Mouse (Mus musculus) C2C12 (cell line): ENCODE measurements at regions not wholly inside any gene's neighbourhood (a gene's known extent, or its start where the extent isn't known, plus 50 kb on each side); places are given as distances from the start of the nearest gene placed in this dataset.

ENCODE experiments used
- H3K27me3 ChIP-seq: one replicate; pipeline ENCODE4 v1.6.1; 2011; ENCODE audit not compliant: control insufficient read depth, insufficient read depth, insufficient read length
- H3K36me3 ChIP-seq: one replicate; pipeline ENCODE4 v1.6.1; 2011; ENCODE audit not compliant: control insufficient read depth, insufficient read depth
- H3K4me3 ChIP-seq: one replicate; pipeline ENCODE4 v1.5.1; 2011; ENCODE audit warnings: mild to moderate bottlenecking, control low read depth; ENCODE audit not compliant: poor library complexity, insufficient read depth, severe bottlenecking
- H3K79me2 ChIP-seq: one replicate; pipeline ENCODE4 v1.6.1; 2011; ENCODE audit not compliant: control insufficient read depth, insufficient read depth
- H3K79me3 ChIP-seq: one replicate; pipeline ENCODE4 v1.6.1; 2011; ENCODE audit warnings: low read depth, control low read depth
- H3ac ChIP-seq: one replicate; pipeline ENCODE3; 2011; ENCODE audit warnings: low read depth; ENCODE audit not compliant: control insufficient read depth, insufficient read length
- CEBPB ChIP-seq: IDR thresholded peaks from one replicate; pipeline ENCODE4 v1.6.1; 2011; ENCODE audit warnings: low read depth, mild to moderate bottlenecking, control low read depth, moderate library complexity
- CTCF ChIP-seq: IDR thresholded peaks from one replicate; pipeline ENCODE4 v1.5.1; 2011; ENCODE audit not compliant: control insufficient read depth, insufficient read depth, insufficient read length
- FOSL1 ChIP-seq: IDR thresholded peaks from one replicate; pipeline ENCODE4 v1.8.0; 2011; ENCODE audit warnings: mild to moderate bottlenecking, low read length; ENCODE audit not compliant: poor library complexity, insufficient read depth, severe bottlenecking
- MAX ChIP-seq: IDR thresholded peaks from one replicate; pipeline ENCODE4 v1.6.1; 2011; ENCODE audit warnings: mild to moderate bottlenecking, control low read depth
- MYOD1 ChIP-seq: IDR thresholded peaks from one replicate; pipeline ENCODE4 v1.6.1; 2011; ENCODE audit warnings: low read depth; ENCODE audit not compliant: control insufficient read depth, insufficient read length
- MYOG ChIP-seq: IDR thresholded peaks from one replicate; pipeline ENCODE4 v1.6.1; 2011; ENCODE audit not compliant: control insufficient read depth, insufficient read length; ENCODE audit errors: extremely low read depth
- USF1 ChIP-seq: IDR thresholded peaks from one replicate; pipeline ENCODE4 v1.6.1; 2011; ENCODE audit warnings: low read depth, mild to moderate bottlenecking, control low read depth, moderate library complexity

DNA sequence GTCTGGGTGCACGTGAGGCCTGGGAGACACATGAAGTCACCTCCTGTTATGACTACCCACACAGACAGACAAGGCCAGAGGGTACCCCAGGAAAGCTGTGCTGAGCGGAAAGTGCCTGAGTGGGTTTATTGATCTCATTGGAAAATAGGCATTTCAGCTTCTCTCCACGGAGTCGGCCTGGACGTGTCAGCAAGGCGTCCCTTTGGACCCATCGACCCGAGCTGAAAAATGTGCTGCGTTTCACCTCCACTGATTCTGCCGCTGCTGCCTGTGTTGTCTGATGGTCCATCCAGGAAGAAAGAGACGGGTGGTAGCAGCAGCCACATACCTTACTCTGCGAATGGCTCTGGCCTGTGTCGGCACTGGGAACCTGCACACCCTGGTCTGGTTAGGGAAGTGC, 544.3 kb downstream of the Ccdc171 start:
- Histone ChIP-seq H3K4me3 (no peak overlapping the region), H3K79me3 (no peaks in the 10 kb centered on the region), H3K36me3 (no peaks in the 10 kb centered on the region), H3K79me2 (no peaks in the 10 kb centered on the region), H3K27me3 (no peaks in the 10 kb centered on the region), H3ac (no peak overlapping the region)
- TF ChIP-seq MYOD1 (no peak), MYOG (no peak), CEBPB (no peak), MAX (no peak), FOSL1 (no peak), CTCF (no peak), USF1 (no peak)

DNA sequence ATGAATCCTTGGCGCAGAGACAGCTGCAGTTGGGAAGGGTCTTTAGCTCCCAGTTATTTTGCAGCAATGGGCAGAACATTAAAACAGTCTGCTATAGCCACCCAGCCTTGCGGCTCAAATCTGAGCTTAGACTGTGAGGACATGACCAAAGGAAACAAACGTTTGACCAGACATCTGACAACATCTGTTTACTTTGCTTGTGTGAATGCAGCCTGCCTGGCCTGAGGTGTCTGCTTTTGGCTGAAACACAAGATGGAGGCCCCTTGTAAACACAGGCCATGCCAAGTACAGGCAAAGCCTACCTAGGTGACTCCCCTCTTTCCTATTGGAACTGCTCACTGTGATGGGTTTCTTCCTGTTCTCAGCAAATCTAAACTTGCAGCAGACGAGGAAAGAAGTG, 544.7 kb downstream of the Ccdc171 start:
- no peaks in the 10 kb centered on the region for H3K79me2 ChIP-seq
- no peak for TF ChIP-seq CTCF
- no peak for TF ChIP-seq MYOD1
- no peak for TF ChIP-seq MYOG
- TF ChIP-seq MAX: no peak
- no peak for TF ChIP-seq FOSL1
- TF ChIP-seq CEBPB: no peak
- TF ChIP-seq USF1: no peak
- H3K4me3 ChIP-seq: no peak overlapping the region

DNA sequence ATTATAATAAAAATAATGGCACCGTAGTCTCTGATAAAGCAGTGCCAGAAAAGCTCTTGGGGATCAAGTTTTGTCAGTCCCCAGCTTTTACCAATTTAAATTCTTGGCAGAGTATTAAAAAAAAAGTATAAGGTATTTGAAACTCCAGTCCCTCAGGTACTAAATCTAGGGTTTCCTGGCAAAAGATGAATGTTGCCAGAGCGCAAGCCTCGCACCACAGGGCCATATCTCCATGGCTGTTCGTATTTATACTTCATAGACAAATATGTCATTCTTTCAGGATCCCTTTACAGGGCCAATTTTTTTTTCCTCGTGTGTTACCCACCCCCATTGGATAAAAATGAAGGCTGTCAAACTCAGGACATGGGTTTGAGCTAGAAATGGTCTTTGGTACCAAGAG, 546.8 kb downstream of the Ccdc171 start:
- Histone ChIP-seq H3K4me3 (no peak overlapping the region), H3ac (no peak overlapping the region), H3K36me3 (no peaks in the 10 kb centered on the region), H3K79me2 (no peaks in the 10 kb centered on the region), H3K27me3 (no peaks in the 10 kb centered on the region), H3K79me3 (no peaks in the 10 kb centered on the region)
- TF ChIP-seq MYOD1 (no peak), MYOG (no peak), FOSL1 (no peak), CEBPB (no peak), CTCF (no peak), USF1 (no peak), MAX (no peak)

More for the DNA sequence above, 544.7 kb downstream of the Ccdc171 start:
- Histone ChIP-seq H3K79me3 (no peaks in the 10 kb centered on the region), H3ac (no peak overlapping the region), H3K27me3 (no peaks in the 10 kb centered on the region), H3K36me3 (no peaks in the 10 kb centered on the region)

DNA sequence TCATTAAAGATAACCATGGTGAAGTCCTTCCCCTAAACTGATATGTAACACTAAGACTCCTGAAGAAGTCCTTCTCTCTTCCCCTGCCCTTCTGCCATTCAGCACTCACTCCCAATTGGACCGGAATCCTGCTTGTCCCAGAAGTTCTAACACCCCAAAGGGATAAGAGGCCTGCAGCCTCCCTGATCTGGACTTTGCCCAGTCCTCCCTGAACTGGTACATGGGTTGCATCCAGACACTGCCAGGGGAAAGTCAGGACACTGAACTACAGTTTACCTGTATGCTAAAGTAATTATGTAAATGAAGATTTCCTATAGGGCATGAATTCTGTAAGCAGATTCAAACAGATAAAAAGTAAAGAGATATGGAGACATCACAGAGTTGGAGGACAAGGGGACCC, 551.2 kb downstream of the Ccdc171 start:
- Histone ChIP-seq H3K79me3 (no peaks in the 10 kb centered on the region), H3K27me3 (no peaks in the 10 kb centered on the region), H3K36me3 (no peaks in the 10 kb centered on the region), H3ac (no peak overlapping the region), H3K4me3 (no peak overlapping the region), H3K79me2 (no peaks in the 10 kb centered on the region)
- TF ChIP-seq FOSL1 (no peak), MYOG (no peak), MAX (no peak), MYOD1 (no peak), CEBPB (no peak), USF1 (no peak), CTCF (no peak)

DNA sequence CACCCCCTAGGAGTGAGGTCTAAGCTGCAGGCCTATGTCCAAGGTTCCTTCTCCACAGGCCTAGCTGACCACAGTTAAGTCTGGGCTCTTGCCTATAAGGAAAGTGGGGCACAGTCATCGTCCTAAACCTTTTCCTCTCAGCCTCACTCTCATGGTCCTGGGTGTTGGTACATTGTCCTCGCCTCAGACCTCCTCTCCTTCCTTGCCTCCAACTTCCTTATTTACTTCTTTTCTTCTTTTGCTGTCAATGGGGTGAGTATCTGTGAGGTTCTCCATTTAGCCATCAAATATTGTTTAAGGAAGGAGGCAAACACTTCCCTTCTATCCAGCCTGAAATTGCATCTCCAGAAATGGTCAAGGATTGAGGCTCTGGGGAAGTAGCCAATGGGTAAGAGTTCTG, 554.2 kb downstream of the Ccdc171 start:
- H3K36me3 ChIP-seq: no peaks in the 10 kb centered on the region
- no peak overlapping the region for H3ac ChIP-seq
- no peaks in the 10 kb centered on the region for H3K27me3 ChIP-seq
- no peaks in the 10 kb centered on the region for H3K79me2 ChIP-seq
- no peak overlapping the region for H3K4me3 ChIP-seq
- TF ChIP-seq MYOD1: no peak
- TF ChIP-seq CEBPB: no peak
- no peak for TF ChIP-seq MAX
- no peak for TF ChIP-seq FOSL1
- TF ChIP-seq CTCF: no peak
- TF ChIP-seq USF1: no peak
- H3K79me3 ChIP-seq: no peaks in the 10 kb centered on the region

DNA sequence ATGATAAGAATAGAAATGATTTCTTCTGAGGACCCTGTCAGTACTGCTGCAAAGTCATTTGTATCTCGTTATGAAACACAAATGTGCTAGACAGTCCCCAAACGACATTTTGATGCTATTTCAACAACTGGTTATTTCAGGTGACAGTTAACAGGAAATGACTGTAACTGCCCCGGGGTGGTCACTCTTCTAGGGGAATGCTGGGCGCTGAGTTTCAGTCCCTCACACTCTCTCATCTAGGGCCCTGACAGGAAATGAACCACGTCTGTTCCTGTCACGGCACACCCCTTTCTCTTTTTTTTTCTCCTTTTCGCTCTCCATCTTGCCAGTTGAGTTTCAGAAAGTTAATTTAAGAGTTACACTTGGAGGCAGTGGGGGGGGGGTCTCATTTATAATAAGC, 556.2 kb downstream of the Ccdc171 start:
- no peak for TF ChIP-seq MYOG
- no peak for TF ChIP-seq MYOD1
- TF ChIP-seq CEBPB: no peak
- no peak for TF ChIP-seq CTCF
- TF ChIP-seq MAX: no peak
- Histone ChIP-seq H3K79me3 (no peaks in the 10 kb centered on the region), H3K79me2 (no peaks in the 10 kb centered on the region), H3K36me3 (no peaks in the 10 kb centered on the region), H3K4me3 (no peak overlapping the region), H3K27me3 (no peaks in the 10 kb centered on the region), H3ac (no peak overlapping the region)
